Mouse (Mus musculus) erythroblast, embryonic 14.5 days (primary cell): ENCODE results near the gene Tex38. TPM values are rescaled to one million over a fixed set of nuclear protein-coding genes. Genes with fewer than 3 reads are reported as not detected.

ENCODE experiments used
- H3K27me3 ChIP-seq: 2 replicates; pipeline ENCODE4 v1.6.1; 2012; ENCODE audit warnings: inconsistent platforms; ENCODE audit not compliant: control insufficient read depth
- H3K36me3 ChIP-seq: 2 replicates; pipeline ENCODE4 v1.6.1; 2012; ENCODE audit warnings: mild to moderate bottlenecking, inconsistent platforms; ENCODE audit not compliant: control insufficient read depth
- H3K4me1 ChIP-seq: 2 replicates; pipeline ENCODE4 v1.6.1; 2012; ENCODE audit warnings: inconsistent platforms; ENCODE audit not compliant: control insufficient read depth
- H3K4me3 ChIP-seq: replicated peaks from 2 replicates; pipeline ENCODE3; 2012; ENCODE audit warnings: moderate library complexity, mild to moderate bottlenecking, inconsistent platforms
- H3K9me3 ChIP-seq: 2 replicates; pipeline ENCODE4 v1.6.1; 2012; ENCODE audit warnings: low read length, inconsistent platforms, mixed read lengths; ENCODE audit not compliant: control insufficient read depth
- GATA1 ChIP-seq: IDR thresholded peaks from 2 replicates; pipeline ENCODE4 v1.6.1; 2012; ENCODE audit warnings: low read length, inconsistent platforms, mixed read lengths
- TAL1 ChIP-seq: IDR thresholded peaks from 3 replicates; pipeline ENCODE4 v1.6.1; 2012; ENCODE audit warnings: low read length, inconsistent platforms, mixed read lengths
- polyA plus RNA-seq: library from polyadenylated mRNA; stranded (reverse); fragments of >175 nt; gene quantifications from 2 replicates; pipeline ENCODE4 v1.2.3, GENCODE M21; 2012

The Tex38 gene
- polyA plus RNA-seq, 1 experiment: not detected

DNA sequence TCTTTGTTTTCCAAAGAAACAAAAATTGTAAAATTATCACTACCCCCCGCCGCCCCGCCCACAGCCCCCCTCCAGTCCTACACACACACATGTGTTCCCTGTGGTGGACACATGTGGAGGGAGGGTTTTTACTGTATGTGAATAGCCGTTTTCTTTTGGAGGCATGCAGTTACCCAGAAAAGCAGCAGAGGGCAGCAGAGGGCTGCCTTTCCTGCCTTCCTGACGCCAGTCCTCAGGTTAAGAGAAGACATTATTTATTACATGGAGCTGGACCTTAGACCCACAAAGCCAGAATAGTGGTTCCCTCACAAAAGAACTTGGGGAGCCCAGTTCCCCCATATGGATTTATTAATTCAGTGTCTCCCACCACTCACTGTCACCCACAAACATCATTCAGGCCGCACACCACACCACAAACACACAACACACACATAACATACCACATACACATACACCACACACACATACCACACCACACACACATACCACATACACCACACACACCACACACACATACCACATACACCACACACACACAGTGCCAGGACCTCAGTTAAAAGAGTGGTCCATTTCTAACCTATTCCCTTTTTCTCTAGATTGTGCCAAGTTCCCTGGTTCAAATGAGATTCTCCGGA is 49.1 kb downstream of the Tex38 start:
- H3K27me3 ChIP-seq: peaks cover 8% of the 10 kb centered on the region
- H3K36me3 ChIP-seq: no peaks in the 10 kb centered on the region
- H3K4me1 ChIP-seq: peaks cover 13% of the 10 kb centered on the region
- H3K4me3 ChIP-seq: no peak overlapping the region
- H3K9me3 ChIP-seq: no peaks in the 10 kb centered on the region
- TF ChIP-seq TAL1 (no peak), GATA1 (no peak)

Other genes starting within 250 kb of the Tex38 start
- gene Cyp4a31, start 217.4 kb downstream of the Tex38 start, polyA plus RNA-seq: not detected in 2 replicates
- gene Cyp4a32, start 180.0 kb downstream of the Tex38 start, polyA plus RNA-seq: not detected in 2 replicates
- gene Cyp4b1, start 133.3 kb downstream of the Tex38 start, polyA plus RNA-seq: 0.04 TPM in 1 of 2 replicates, not detected in the other
- gene Efcab14, start 43.3 kb downstream of the Tex38 start, polyA plus RNA-seq: 0.58 and 0.59 TPM in 2 replicates
- 0.21 and 0.33 TPM in 2 replicates for gene Atpaf1, start 3.8 kb upstream of the Tex38 start, polyA plus RNA-seq
- gene Mob3c, start 47.1 kb upstream of the Tex38 start, polyA plus RNA-seq: 0.55 and 1.0 TPM in 2 replicates
- 7.1 and 8.0 TPM in 2 replicates for gene Mknk1, start 58.2 kb upstream of the Tex38 start, polyA plus RNA-seq
- gene Kncn, start 103.4 kb upstream of the Tex38 start, polyA plus RNA-seq: 0.02 TPM in 1 of 2 replicates, not detected in the other
- gene 6430628N08Rik, start 109.6 kb upstream of the Tex38 start, polyA plus RNA-seq: not detected in 2 replicates
- not detected in 2 replicates for gene Dmbx1, start 158.9 kb upstream of the Tex38 start, polyA plus RNA-seq
- gene Faah, start 236.9 kb upstream of the Tex38 start, polyA plus RNA-seq: 0.02 and 0.04 TPM in 2 replicates